Mouse (Mus musculus) large intestine, adult 2 months (tissue): Measurements from ENCODE around the gene Mgarp. TPM values are rescaled to one million over a fixed set of nuclear protein-coding genes. Genes with fewer than 3 reads are reported as not detected.
"Not testable (repeated sequence)": the region's sequence is repeated elsewhere in the genome, so short reads cannot be mapped to it uniquely, and the experiment has no call there.

ENCODE experiments used
- DNase-seq: peaks from one replicate; pipeline ENCODE4 v3.0.0-alpha.2; 2012; ENCODE audit warnings: low read depth, low spot score
- WGBS: fragments of 180-500 bp; shearing (Covaris S2); methylation state at CpG from one replicate; pipeline ENCODE4 v1.1.7; 2018; 5-methylcytosine and 5-hydroxymethylcytosine counted together
- polyA plus RNA-seq: library from polyadenylated mRNA; depleted of rRNA; stranded (reverse); fragments of >200 nt; gene quantifications from 2 replicates; pipeline ENCODE4 v1.2.3, GENCODE M21; 2012; rRNA removed

Gene Mgarp
- 0.69 and 0.72 TPM in 2 replicates for polyA plus RNA-seq

DNA sequence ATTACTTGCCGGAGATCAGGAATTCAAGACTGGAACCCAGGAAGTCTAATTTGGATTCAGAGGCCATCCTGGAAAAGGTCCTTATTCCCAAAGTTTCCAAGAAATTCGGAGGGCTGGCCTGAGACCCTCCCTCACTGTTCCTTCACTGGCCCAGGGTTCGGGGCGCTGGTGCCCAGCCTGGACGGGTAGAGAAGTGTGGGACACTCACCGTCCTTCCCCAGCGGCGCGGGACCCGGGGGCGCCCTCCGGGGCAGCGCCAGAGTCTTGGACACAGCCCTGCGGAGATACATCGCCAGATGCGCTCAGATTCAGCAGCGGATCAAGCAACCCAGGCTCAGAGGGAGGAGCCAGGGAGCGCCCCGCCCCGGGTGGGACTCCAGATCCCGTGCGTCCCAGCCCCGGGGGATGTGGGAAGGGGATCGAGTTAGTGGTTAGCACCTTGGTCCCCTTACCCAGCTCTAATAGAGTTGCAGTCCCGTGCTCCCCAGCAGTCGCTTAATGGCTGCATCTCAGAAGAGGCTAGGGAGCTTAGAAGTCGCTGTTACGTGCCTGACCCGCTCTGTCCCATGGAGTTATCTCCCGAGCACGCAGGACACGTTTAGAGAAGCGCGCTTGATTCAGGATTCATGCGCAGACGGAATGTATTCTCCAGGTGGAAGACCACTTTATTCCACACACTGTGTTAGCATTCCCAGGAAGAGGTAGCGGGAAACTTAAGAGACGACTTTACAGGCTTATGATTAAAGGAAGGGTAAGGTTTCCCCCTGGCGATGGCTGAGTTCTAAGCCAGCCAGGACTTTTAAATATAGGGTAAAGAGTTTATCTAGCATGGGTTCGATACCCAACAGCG, at the start of gene Mgarp:
Mgarp (minus strand) TSS at position 520 of the 850 bp plus-strand sequence.
- DNase-seq: no peak
- 3% methylated on average over 41 of the region's 41 CpGs for WGBS

DNA sequence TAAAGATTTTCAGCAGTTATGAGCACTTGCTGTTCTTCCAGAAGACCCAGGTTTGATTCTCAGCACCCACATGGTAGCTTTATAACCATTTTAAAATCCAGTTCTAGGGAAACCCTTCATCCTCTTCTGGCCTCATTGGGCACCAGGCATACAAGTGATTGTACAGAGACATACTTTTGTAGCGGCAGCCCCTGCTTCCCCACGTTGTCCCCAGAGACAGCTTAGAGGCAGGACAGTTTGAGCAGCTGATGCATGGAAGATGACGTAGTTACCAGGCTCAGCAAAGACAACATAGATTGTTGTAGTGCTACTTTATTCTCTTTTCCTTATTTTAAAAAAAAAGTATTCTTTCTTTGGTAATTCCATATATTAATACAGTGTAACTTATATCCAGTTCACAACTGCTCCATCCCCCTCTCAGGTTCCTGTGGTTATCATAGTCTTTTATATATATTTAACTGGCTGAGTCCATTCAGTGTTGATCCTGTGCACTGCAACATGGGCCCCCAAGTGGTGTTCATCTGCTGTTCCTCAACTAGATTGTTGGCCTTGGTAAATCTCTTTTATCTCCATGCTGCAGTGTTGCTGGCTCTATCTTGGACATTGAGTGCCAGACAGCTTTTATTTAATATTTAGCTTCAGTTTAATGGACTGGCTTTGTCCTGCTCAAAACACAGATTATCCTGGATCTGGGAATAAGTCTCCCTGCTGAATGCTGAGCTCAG, 38.5 kb upstream of the Mgarp start:
- DNase-seq: no peak
- WGBS: 86% methylated on average over 3 of the region's 3 CpGs

DNA sequence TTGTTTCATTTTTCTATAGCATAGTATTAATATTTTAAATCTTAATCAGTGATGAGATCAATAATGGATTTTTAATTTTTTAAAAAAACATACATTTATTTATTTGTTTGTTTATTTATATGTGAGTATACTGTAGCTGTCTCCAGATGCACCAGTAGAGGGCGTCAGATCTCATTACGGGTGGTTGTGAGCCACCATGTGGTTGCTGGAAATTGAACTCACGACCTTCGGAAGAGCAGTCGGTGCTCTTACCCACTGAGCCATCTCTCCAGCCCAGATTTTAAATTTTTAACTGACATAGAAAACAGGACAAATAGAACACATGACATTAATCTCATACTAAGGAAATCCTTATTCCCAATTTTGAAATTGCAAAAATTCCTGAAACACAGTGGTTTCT, 37.8 kb upstream of the Mgarp start:
- 83% methylated on average over 5 of the region's 5 CpGs for WGBS
- not testable (repeated sequence) for DNase-seq

DNA sequence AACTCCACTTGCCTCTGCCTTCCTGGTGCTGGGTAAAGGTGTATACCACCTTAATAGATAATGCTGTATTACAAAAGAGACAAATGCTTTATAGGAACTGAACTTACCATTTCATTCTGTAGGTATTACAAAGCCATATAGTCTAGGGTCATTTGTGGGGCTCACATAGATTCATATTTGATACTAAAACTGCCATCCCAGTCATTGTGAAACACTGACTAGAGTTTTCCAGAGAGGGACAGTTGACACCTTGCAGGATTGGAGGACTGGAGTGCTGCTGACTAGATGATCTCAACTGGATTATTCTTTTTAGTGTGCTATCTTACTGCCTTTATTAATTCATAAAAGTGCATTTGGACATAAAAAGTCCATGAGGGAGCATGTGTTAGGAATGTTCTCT, 28.9 kb upstream of the Mgarp start:
- DNase-seq: no peak

DNA sequence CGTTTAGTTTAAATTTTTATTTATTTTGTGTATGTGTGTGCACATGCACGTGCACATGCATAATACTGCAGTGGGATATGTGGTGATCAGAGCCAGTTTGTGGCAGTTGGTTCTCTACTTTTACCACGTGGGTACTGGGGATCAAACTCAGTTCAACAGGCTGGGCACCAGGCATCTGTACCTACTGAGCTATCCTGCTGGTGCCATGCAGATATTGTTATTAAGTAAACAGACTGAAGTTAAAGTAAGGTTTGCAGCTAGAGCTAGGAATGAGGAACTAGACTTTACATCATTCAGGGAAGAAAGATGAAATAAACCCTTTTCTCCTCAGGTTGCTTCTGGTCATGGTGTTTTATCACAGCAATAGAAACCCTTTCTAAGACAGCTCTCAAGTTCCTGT, 25.4 kb upstream of the Mgarp start:
- DNase-seq: no peak
- WGBS: 30% methylated on average over 3 of the region's 3 CpGs

DNA sequence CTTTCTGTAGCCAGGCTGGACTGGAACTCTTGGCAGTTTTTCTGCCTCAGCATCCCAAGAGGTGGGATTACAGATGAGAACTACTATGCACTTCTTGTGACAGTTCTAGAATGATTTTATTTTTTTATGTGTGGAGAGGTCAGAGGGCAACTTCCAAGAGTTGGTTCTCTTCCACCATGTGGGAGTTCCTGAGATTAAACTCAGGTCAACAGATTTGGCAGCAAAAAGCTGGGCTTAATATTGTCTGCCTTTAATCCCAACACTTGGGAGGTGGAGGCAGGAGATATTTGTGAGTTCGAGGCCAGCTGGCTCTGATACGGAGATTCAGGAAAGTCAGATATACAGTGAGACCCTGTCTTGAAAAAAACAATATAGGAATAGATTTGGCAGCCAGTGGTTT, 21.4 kb upstream of the Mgarp start:
- DNase-seq: no peak
- WGBS: 47% methylated on average over 2 of the region's 2 CpGs

DNA sequence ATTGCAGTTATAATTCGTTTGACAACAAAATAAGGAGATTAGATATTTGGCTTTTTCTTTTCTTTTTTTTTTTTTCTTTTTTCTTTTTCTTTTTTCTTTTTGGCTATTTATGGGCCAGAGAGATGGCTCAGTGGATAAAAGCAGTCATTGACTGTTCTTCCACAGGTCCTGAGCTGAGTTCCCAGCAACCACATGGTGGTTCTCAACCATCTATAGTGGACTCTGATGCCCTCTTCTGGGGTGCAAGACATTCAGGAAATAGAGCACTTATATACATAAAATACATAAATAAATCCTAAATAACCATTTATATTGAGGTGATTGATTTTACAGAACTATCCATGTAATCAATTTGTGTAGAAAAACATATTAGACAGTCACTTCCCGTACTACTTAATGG, 20.9 kb upstream of the Mgarp start:
- DNase-seq: no peak
- WGBS: 38% methylated on average over 2 of the region's 2 CpGs

DNA sequence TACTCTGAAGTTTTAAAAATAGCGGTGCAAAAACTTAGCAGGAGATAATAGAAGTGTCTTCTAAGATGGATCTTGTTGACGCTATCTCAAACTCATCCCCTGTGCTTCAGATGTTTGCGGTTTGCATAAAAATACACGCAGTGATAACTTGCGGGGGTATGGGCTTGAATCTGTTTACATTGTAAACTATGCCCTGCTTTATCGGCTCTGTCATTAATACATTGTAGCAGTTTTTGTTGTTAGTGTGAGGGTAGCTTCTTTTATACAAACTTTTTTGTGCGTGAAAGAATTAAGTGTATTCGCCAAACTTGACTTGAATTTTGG, 20.6 kb upstream of the Mgarp start:
- 3% methylated on average over 8 of the region's 8 CpGs for WGBS
- DNase-seq: no peak

DNA sequence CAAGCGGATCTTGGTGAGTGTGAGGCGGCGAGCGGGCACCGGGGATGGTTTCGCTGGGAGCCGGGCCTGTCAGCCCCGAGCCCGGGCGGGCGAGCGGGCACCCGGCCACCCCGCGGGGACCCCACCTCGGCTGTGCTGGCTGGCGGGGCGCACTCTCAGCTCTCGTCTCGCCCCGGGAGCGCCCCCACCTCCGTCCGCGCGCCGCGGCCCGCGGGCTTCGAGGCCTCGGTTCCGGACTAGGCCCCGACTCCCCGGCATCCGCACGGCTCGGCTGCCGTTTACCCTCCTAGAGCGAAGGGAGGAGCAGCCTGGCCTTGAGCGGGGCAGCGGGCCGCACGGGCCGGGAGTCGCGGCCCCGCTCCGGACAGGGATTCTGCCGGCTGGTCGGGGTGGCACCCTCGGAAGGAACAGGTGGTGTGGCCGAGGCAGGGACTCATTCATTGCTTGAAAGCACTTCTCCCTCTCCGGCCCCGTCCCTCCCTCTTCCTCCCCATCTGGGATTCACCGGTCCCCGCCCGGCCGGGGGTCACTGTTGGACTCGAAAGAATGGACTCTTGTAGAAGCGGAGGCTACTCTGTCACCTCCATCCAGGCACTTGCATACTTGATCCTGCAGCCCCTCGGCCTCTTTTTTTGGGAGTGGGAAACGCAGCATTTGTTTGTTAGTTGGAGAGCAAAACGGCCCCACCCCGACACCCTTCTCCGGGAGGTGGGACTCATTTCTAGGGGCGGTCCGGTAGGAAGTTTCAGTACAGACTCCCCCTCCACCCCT, 20.0 kb upstream of the Mgarp start:
- WGBS: under 1% methylated on average over 68 of the region's 68 CpGs
- DNase-seq: no peak

DNA sequence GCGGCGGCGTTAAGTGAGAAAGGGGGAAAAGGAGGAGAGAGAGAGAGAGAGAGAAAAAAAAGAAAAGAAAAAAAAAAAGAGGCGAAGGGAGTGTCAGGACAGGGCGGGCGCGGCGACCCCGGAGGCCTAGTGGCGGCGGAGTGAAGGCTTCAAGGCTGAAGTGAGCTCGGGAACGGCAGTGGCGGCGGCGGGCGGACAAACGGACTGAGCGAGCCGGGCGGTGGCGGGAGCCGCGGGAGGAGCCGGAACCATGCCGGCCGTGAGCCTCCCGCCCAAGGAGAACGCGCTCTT, 19.5 kb upstream of the Mgarp start:
- under 1% methylated on average over 30 of the region's 30 CpGs for WGBS
- DNase-seq: no peak

DNA sequence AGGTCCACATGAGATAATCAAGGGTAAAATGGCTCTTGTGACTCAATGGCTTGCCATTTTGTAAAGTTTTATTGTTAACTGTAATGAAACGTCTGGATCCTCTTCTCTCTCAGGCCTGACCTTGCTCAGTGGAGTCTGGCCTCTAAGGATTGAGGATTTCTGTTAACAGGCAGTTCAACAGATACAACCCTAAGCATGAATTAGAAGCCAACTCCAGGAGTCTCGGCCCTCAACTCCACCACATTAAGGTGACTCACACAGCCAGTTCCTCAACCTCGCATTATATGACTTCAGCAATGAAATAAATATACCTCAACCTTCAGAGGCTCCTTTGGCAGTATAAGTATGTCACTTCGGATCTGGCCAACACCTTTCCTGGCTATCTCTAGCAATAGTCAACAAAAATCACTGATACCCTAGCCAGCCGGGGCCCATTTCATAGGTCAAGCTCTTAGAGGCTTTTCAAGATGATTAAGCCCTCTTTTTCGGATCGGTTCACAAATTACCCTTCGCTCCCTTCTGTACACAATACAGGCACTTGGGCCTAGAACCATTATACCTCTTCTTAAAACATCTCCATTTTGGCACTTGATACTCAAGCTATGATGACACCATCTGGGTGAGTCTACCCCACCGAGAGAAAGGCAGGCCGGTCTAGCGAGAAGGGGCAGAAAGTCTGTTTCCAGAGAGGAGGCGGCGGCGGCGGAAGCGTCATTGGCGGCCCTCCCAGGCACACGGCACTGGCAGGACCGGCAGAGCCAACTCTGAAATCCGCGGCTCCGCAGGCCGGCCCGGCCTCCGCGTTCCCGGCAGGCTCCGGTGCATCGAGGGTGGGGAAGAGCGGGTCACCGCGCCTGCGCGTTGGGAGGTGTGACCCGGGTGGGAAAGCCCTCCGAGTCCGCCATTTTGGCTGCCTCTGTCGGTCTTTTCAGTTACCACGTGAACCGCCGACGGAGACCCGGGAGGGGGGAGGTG, 18.8 kb upstream of the Mgarp start, which contains the start of gene Naa15:
Naa15 (plus strand) TSS at position 51 of the 975 bp plus-strand sequence.
- peak; percentile 73 for DNase-seq
- WGBS: 1% methylated on average over 43 of the region's 43 CpGs

DNA sequence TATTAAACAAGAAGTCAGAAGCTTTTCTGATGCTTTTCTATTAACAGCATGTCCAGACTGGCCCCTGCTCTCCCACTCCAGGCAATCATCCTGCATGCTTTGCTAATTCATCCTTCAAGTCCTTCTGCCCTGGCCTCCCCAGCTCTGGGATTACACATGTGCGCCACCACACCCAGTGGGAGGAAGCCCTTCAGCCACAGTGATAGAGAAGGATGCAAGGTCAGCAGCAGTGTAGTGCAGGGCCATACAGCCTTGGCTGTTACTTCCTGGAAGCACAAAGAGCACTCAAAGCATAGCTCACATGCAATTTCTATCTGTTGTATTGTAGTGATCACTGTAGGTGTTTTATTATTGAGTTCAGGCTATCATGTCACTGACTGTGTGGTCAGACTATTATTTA, 16.7 kb upstream of the Mgarp start:
- 67% methylated on average over 1 of the region's 1 CpGs for WGBS
- no peak for DNase-seq

DNA sequence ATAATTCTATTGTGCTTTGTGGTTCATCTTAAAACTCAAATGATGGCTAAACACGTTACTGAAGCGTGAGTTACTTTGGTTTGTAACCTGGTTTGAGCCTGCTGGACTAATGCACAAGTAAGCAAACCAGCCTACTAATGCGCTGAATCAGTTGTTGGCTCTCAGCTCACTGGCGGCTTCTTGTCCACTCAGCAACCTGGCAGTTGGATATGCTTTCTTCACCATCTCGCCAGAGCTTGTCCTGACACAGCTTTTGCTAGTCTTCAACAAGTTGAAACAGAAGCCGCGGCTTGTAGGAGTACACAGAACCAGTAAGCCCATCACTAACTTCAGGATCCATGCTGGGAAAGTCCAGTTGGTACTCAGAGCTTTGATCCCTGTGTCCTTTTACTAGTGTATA, 15.9 kb upstream of the Mgarp start:
- no peak for DNase-seq
- 93% methylated on average over 7 of the region's 7 CpGs for WGBS

DNA sequence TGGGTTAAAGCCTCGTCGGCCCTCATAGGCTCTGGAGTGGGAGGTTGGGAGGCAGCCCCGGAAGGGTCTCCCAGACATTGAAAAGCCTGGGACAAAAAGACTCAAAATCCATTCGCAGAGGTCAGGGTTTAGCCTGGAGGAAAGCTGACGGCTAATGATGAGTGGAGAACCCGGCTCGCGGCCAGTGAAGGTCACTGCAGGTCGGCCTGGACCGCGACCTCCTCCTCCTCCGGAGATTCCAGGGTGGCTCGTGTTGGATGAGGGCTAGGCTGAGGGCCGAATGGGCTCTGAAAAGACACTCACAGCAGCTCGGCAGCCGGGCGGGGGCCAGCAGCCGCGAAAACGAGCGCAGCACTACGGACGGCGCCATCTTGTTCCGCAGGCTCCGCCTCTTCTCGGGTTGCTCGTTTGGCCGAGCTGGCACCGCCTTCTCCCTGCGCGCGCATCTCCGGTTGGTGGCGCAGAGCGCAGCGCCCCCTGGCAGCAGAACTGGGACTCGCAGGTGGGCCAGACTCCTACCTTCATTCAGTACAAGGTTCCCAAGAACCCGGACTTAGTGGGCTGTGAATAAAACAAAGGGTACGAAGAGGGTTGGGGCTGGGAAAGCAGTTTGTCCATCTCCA, 12.1 kb upstream of the Mgarp start, which contains the start of gene Ndufc1:
Ndufc1 (minus strand) TSS at position 428 of the 623 bp plus-strand sequence.
- peak; percentile 79 for DNase-seq
- WGBS: under 1% methylated on average over 40 of the region's 40 CpGs

DNA sequence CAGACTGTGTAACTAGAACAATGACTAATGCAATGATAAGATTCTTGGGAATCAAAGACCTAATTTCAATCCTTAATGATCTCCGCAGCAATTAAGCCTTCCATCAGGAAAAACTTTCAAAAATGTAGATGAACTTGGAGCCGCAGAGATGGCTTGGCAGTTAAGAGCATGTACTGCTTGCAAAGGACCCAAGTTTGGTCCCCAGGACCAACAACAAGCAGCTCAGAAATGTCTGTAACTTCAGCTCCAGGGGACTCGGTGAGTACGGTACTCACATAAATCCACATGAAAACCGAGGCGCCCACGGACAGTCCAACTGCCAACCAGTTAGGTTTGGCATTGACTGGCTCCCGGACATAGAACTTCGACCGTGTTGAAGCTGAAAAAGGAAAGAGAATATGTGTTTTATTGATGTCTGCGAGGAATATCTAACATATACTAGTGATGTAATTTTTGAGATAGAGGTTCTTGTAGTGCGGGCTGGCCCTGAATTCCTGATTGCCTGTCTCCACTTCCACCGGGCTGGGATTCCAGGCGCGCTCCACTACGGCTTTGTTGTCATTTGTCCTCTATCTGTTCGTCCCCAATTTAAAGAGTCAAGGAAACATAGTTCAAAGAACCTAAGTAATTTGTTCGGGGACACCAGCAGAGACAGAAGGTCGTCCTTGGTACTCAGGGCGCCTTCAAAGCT, 11.5 kb upstream of the Mgarp start:
- 11% methylated on average over 20 of the region's 20 CpGs for WGBS
- no peak for DNase-seq

DNA sequence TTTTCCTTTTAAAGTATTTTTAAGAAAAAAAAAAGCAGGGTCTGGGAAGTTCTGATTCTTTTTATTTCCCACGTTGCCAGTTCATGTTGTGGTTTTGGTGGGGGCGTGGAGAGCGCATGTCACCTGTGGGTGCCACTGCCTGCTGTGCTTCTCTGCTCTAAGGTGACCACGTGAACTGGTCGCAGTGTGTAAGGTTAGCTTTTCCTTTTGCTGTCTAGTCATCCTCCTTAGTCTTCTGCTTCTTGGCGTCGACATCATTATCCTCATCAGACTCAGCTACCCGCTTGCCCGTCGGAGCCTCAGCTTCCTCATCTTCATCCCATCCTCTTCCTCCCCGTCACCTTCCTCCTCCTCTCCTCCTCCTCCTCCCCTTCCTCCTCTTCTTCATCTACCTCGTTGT, 6.1 kb upstream of the Mgarp start:
- no peak for DNase-seq
- 92% methylated on average over 12 of the region's 12 CpGs for WGBS

DNA sequence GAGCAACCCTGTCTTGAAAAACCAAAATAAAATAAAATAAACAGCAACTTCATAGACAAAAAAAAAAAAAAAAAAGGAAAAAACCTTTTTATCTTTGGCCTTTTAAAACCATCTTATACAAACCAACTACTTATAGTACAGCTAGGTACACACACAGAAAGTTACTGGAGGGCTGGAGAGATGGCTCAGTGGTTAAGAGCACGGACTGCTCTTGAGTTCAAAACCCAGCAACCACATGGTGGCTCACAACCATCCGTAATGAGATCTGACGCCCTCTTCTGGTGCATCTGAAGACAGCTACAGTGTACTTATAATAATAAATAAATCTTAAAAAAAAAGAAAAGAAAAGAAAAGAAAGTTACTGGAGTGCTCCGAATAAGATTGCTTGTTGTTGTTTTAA, 5.5 kb upstream of the Mgarp start:
- not testable (repeated sequence) for DNase-seq
- WGBS: 76% methylated on average over 4 of the region's 4 CpGs

DNA sequence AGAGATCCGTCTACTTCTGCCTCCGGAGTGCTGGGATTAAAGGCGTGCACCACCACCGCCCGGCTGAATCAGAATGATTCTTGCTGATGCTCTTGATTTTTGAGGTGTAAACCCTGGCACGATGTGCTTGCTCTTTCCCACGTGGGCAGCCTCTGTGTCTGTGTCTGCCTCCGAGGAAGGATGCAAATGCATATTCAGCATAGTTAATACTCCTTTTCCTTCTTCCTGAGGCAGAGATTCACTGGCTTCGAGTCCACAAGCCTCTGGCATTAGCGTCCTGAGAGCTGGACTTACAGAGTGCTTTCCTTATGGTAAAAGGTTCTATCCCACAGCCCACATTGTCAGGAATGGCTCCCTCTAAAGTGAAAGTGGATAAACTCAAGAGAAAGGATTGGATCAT, 4.1 kb upstream of the Mgarp start:
- WGBS: 63% methylated on average over 10 of the region's 10 CpGs
- no peak for DNase-seq
